Mouse (Mus musculus) forebrain, embryonic 11.5 days (tissue): ENCODE results near the gene 3110040M04Rik. TPM values are rescaled to one million over a fixed set of nuclear protein-coding genes. Genes with fewer than 3 reads are reported as not detected.
"Not testable (repeated sequence)": the region's sequence is repeated elsewhere in the genome, so short reads cannot be mapped to it uniquely, and the experiment has no call there.

ENCODE experiments used
- ATAC-seq: fragments of 200-750 bp; cut with Nextera tagmentation; replicated peaks from 2 replicates; pipeline ENCODE4 v1.8.0; 2017; ENCODE audit warnings: moderate TSS enrichment; ENCODE audit not compliant: low FRiP score
- DNase-seq: peaks from one replicate; pipeline ENCODE4 v3.0.0-alpha.2; 2017; ENCODE audit warnings: low spot score
- H3K27ac ChIP-seq: fragments of 300-500 bp; sonication (generic); 2 replicates; pipeline ENCODE4 v1.5.1; 2014; ENCODE audit warnings: low read depth, low read length
- H3K27me3 ChIP-seq: fragments of 300-500 bp; sonication (generic); 2 replicates; pipeline ENCODE4 v1.6.1; 2014; ENCODE audit warnings: mild to moderate bottlenecking, low read length, mixed read lengths; ENCODE audit not compliant: control insufficient read depth, insufficient read depth
- H3K36me3 ChIP-seq: fragments of 300-500 bp; sonication (generic); 2 replicates; pipeline ENCODE4 v1.6.1; 2014; ENCODE audit warnings: mild to moderate bottlenecking, low read length, moderate library complexity, mixed read lengths; ENCODE audit not compliant: control insufficient read depth, insufficient read depth
- H3K4me1 ChIP-seq: fragments of 300-500 bp; sonication (generic); replicated peaks from 2 replicates; pipeline ENCODE4 v1.6.1; 2014; ENCODE audit warnings: low read length, mixed read lengths; ENCODE audit not compliant: control insufficient read depth, insufficient read depth
- H3K4me2 ChIP-seq: fragments of 300-500 bp; sonication (generic); 2 replicates; pipeline ENCODE4 v1.6.1; 2014; ENCODE audit warnings: low read depth, mild to moderate bottlenecking, low read length, moderate library complexity, mixed read lengths; ENCODE audit not compliant: severe bottlenecking
- H3K4me3 ChIP-seq: fragments of 300-500 bp; sonication (generic); 2 replicates; pipeline ENCODE4 v1.5.1; 2014; ENCODE audit warnings: low read depth, low read length
- H3K9ac ChIP-seq: fragments of 300-500 bp; sonication (generic); 2 replicates; pipeline ENCODE4 v1.6.1; 2014; ENCODE audit warnings: low read length
- H3K9me3 ChIP-seq: fragments of 300-500 bp; sonication (generic); 2 replicates; pipeline ENCODE4 v1.6.1; 2016; ENCODE audit warnings: low read length, mixed read lengths; ENCODE audit not compliant: control insufficient read depth
- WGBS: fragments of 180-500 bp; shearing (Covaris S2); extraction: QIAGEN DNeasy Blood & Tissue Kit; methylation state at CpG from one replicate; pipeline ENCODE4 v1.1.7; 2014; 5-methylcytosine and 5-hydroxymethylcytosine counted together
- polyA plus RNA-seq: library from polyadenylated mRNA; unstranded; fragments of >200 nt; fragmentation: Nextera tagmentation; extraction: Ambion mirVana; gene quantifications from 2 replicates; pipeline ENCODE4 v1.2.1, GENCODE M21; 2014

The 3110040M04Rik gene
- polyA plus RNA-seq, 1 experiment from 2014 or later: not detected

- not testable (repeated sequence) for H3K36me3 ChIP-seq, H3K9me3 ChIP-seq, DNase-seq, H3K4me3 ChIP-seq, H3K27me3 ChIP-seq, H3K4me2 ChIP-seq, H3K27ac ChIP-seq, H3K9ac ChIP-seq, H3K4me1 ChIP-seq
- ATAC-seq: 0 out of 2 replicates have a peak, but pooled peaks have one; percentile 46
Observed at GRCm38 (mm10) chr1:151200620-151201019, 3.3 kb upstream of the 3110040M04Rik start.

GRCm38 (mm10) chr1:151202771-151203170, 1.1 kb upstream of the 3110040M04Rik start:
- 89% methylated on average over 3 of the region's 5 CpGs for WGBS
- not testable (repeated sequence) for H3K9me3 ChIP-seq, ATAC-seq, H3K4me3 ChIP-seq, H3K4me2 ChIP-seq, H3K27ac ChIP-seq, H3K36me3 ChIP-seq, DNase-seq, H3K27me3 ChIP-seq, H3K4me1 ChIP-seq, H3K9ac ChIP-seq

GRCm38 (mm10) chr1:151208493-151208892, 4.6 kb downstream of the 3110040M04Rik start:
- not testable (repeated sequence) for H3K4me1 ChIP-seq, H3K4me2 ChIP-seq, DNase-seq, H3K36me3 ChIP-seq, H3K27me3 ChIP-seq, H3K9ac ChIP-seq, H3K9me3 ChIP-seq, H3K4me3 ChIP-seq, H3K27ac ChIP-seq
- ATAC-seq: 0 out of 2 replicates have a peak, but pooled peaks have one; percentile 51
- 82% methylated on average over 3 of the region's 5 CpGs for WGBS

- not testable (repeated sequence) for H3K27ac ChIP-seq, H3K36me3 ChIP-seq, DNase-seq, H3K4me3 ChIP-seq, H3K9me3 ChIP-seq, H3K4me1 ChIP-seq, H3K4me2 ChIP-seq, H3K9ac ChIP-seq, ATAC-seq, H3K27me3 ChIP-seq
Observed at GRCm38 (mm10) chr1:151208944-151209343, 5.0 kb downstream of the 3110040M04Rik start.

- not testable (repeated sequence) for H3K27ac ChIP-seq, H3K9ac ChIP-seq, H3K9me3 ChIP-seq, H3K4me1 ChIP-seq, H3K4me2 ChIP-seq, DNase-seq, H3K4me3 ChIP-seq, H3K36me3 ChIP-seq, H3K27me3 ChIP-seq, ATAC-seq
- WGBS: 96% methylated on average over 4 of the region's 8 CpGs
Observed at GRCm38 (mm10) chr1:151209824-151210355, 6.0 kb downstream of the 3110040M04Rik start, which contains the start of gene Gm47996. Gene Gm47996, plus strand, starts transcription at chr1:151210131.

- H3K9me3 ChIP-seq, H3K4me2 ChIP-seq, H3K4me1 ChIP-seq, H3K27ac ChIP-seq, ATAC-seq, H3K9ac ChIP-seq, DNase-seq, H3K4me3 ChIP-seq, H3K36me3 ChIP-seq, H3K27me3 ChIP-seq: not testable (repeated sequence)
- WGBS: 92% methylated on average over 5 of the region's 5 CpGs
Observed at GRCm38 (mm10) chr1:151211666-151212065, 7.7 kb downstream of the 3110040M04Rik start.

- H3K36me3 ChIP-seq: no peaks in the 10 kb centered on the region
- ATAC-seq (no peak), DNase-seq (no peak)
- no peak overlapping the region for H3K4me3 ChIP-seq
- H3K27ac ChIP-seq: no peak overlapping the region
- H3K9ac ChIP-seq: no peak overlapping the region
- no peaks in the 10 kb centered on the region for H3K9me3 ChIP-seq
- no peaks in the 10 kb centered on the region for H3K4me1 ChIP-seq
- WGBS: 79% methylated on average over 2 of the region's 2 CpGs
- H3K4me2 ChIP-seq: no peak overlapping the region
- no peaks in the 10 kb centered on the region for H3K27me3 ChIP-seq
Observed at GRCm38 (mm10) chr1:151214862-151215261, 10.9 kb downstream of the 3110040M04Rik start.

- Histone ChIP-seq H3K4me2 (no peak overlapping the region), H3K27me3 (no peaks in the 10 kb centered on the region), H3K27ac (no peak overlapping the region), H3K9ac (no peak overlapping the region), H3K9me3 (no peaks in the 10 kb centered on the region), H3K4me3 (no peak overlapping the region), H3K4me1 (no peaks in the 10 kb centered on the region), H3K36me3 (no peaks in the 10 kb centered on the region)
- no peak for DNase-seq
- ATAC-seq: no peak
- WGBS: 80% methylated on average over 1 of the region's 1 CpGs
Observed at GRCm38 (mm10) chr1:151215985-151216384, 12.1 kb downstream of the 3110040M04Rik start.

GRCm38 (mm10) chr1:151216417-151216816, 12.5 kb downstream of the 3110040M04Rik start:
- DNase-seq: no peak
- no peaks in the 10 kb centered on the region for H3K9me3 ChIP-seq
- H3K4me1 ChIP-seq: no peaks in the 10 kb centered on the region
- H3K9ac ChIP-seq: no peak overlapping the region
- WGBS: 68% methylated on average over 3 of the region's 3 CpGs
- no peak overlapping the region for H3K4me3 ChIP-seq
- no peak overlapping the region for H3K27ac ChIP-seq
- no peaks in the 10 kb centered on the region for H3K36me3 ChIP-seq
- H3K27me3 ChIP-seq: no peaks in the 10 kb centered on the region
- ATAC-seq: no peak
- no peak overlapping the region for H3K4me2 ChIP-seq
